Mouse (Mus musculus): ENCODE measurements around the gene Rag2. TPM values are rescaled to one million over a fixed set of nuclear protein-coding genes. Genes with fewer than 3 reads are reported as not detected.
A peak's percentile ranks its signal among the peaks of the same experiment; 100 is the strongest.

Rag2 gene
- polyA plus RNA-seq, 1 experiment = not detected

DNA sequence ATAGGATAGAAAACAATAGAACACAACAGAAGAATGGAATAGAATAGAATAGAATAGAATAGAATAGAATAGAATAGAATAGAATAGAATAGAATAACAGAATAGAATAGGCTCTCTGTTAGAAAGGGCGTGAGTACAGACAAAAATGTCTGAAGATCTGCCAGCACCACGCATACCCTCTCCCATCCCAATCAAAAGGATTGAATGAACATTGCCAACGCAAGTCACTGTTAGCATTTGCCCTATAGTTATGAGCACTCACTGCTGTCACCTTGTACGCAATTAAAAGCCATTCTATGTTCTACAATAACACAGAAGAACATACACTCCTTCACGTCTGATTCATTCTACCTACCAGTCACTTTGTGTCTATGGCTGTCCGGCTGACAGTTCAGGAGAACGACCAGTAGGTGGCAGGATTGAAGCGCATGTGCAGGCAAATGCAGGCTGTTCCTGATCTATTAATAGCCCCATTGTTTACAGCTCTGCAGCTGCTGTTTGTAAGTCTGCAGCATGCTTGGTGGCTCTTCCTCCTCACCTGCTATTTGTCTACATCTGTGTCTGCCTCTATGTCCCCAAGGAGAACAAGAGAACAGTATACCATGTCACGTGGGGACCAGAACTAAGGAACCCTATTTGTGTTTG is 40.7 kb downstream of the Rag2 start:
- no peak overlapping the region for H3K27ac ChIP-seq (ENCODE audit: insufficient read depth, low read depth, low read length)
- H3K4me1 ChIP-seq (ENCODE audit: control insufficient read depth, insufficient read depth, insufficient read length, low read length) = peaks cover 3% of the 10 kb centered on the region; the same call in 1 of the 2 replicates
- no peak overlapping the region for H3K4me3 ChIP-seq (ENCODE audit: low read depth, low read length)
- no peaks in the 10 kb centered on the region for H3K27me3 ChIP-seq (ENCODE audit: control insufficient read depth, insufficient read depth, low read length)
- 25% methylated on average over 9 of the region's 9 CpGs for WGBS
- H3K36me3 ChIP-seq (ENCODE audit: control insufficient read depth, insufficient read depth, low read length) = no peaks in the 10 kb centered on the region
- TF ChIP-seq CTCF (IDR thresholded peaks at IDR 0.05; ENCODE audit: extremely low read depth, insufficient read length, insufficient replicate concordance, low read depth, low read length) (peak; percentile 83; the same call in 1 of the 2 replicates), POLR2A (IDR thresholded peaks at IDR 0.05; ENCODE audit: low read depth, low read length) (no peak)

GRCm38 (mm10) chr2:101665703-101666092 is 41.2 kb downstream of the Rag2 start:
- no peaks in the 10 kb centered on the region for H3K36me3 ChIP-seq (ENCODE audit: control insufficient read depth, insufficient read depth, low read length)

GRCm38 (mm10) chr2:101668751-101669150 is 44.2 kb downstream of the Rag2 start:
- no peak for TF ChIP-seq POLR2A (IDR thresholded peaks at IDR 0.05; ENCODE audit: low read depth, low read length)
- no peak for TF ChIP-seq CTCF (IDR thresholded peaks at IDR 0.05; ENCODE audit: extremely low read depth, insufficient read length, insufficient replicate concordance, low read depth, low read length)
- Histone ChIP-seq H3K4me3 (ENCODE audit: low read depth, low read length) (no peak overlapping the region), H3K4me1 (ENCODE audit: control insufficient read depth, insufficient read depth, insufficient read length, low read length) (no peaks in the 10 kb centered on the region), H3K36me3 (ENCODE audit: control insufficient read depth, insufficient read depth, low read length) (no peaks in the 10 kb centered on the region), H3K27ac (ENCODE audit: insufficient read depth, low read depth, low read length) (no peak overlapping the region), H3K27me3 (ENCODE audit: control insufficient read depth, insufficient read depth, low read length) (no peaks in the 10 kb centered on the region)
- 63% methylated on average over 3 of the region's 3 CpGs for WGBS

More at GRCm38 (mm10) chr2:101665703-101666092, 41.2 kb downstream of the Rag2 start:
- Histone ChIP-seq H3K27me3 (ENCODE audit: control insufficient read depth, insufficient read depth, low read length) (no peaks in the 10 kb centered on the region), H3K4me1 (ENCODE audit: control insufficient read depth, insufficient read depth, insufficient read length, low read length) (peaks cover 3% of the 10 kb centered on the region; the same call in 1 of the 2 replicates), H3K4me3 (ENCODE audit: low read depth, low read length) (no peak overlapping the region), H3K27ac (ENCODE audit: insufficient read depth, low read depth, low read length) (no peak overlapping the region)
- TF ChIP-seq POLR2A (IDR thresholded peaks at IDR 0.05; ENCODE audit: low read depth, low read length) (no peak), CTCF (IDR thresholded peaks at IDR 0.05; ENCODE audit: extremely low read depth, insufficient read length, insufficient replicate concordance, low read depth, low read length) (no peak)
- 89% methylated on average over 3 of the region's 3 CpGs for WGBS

GRCm38 (mm10) chr2:101673547-101673946 is 49.0 kb downstream of the Rag2 start:
- 51% methylated on average over 3 of the region's 3 CpGs for WGBS

DNA sequence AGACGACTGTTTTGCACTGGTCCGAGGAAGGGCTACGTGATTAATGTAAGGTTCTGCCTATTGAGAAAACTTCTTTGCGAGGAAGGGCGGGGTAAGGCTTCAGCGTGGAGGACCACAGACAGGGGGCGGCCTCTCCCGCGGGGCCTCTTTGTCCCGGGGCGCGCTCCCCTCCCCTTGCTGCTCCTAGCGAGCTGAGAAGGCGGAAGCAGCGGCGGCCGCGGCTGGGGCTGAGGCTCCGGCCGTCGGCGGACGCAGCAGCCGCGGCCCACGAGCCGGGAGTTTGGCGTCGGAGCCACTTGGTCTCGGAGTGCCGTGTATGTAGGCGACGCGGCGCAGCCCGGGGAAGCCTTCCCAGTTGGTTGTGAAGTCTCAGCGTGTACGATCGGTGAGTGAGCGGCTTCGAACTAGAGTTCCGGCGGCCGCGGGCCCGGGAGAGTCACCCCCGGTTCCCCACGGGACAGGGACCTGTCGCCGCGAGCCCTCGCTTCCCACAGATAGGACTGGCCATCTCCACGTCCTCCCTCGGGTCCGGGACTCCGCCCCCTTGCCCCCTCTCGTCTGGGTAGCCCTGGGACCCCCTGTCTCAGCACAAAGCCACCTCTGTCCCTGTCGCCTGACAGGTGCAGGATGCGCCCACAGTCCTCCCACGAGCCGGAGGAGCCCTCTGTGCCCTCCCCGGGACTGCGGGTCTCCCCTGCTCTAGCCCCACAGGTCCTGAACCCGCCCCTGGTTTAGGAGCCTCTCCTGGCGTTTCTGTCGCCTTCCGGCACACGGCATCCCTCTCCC is 53.9 kb downstream of the Rag2 start, which contains the start of gene Traf6:
Traf6 (plus strand) TSS at position 194 of the 786 bp plus-strand sequence.
- H3K4me3 ChIP-seq (ENCODE audit: low read depth, low read length) = peak within 1 kb of the TSS; percentile 96
- peak; percentile 78 for TF ChIP-seq POLR2A (IDR thresholded peaks at IDR 0.05; ENCODE audit: low read depth, low read length)
- peak; percentile 73 for TF ChIP-seq CTCF (IDR thresholded peaks at IDR 0.05; ENCODE audit: extremely low read depth, insufficient read length, insufficient replicate concordance, low read depth, low read length)
- peaks cover 2% of the 10 kb centered on the region; the same call in 1 of the 2 replicates for H3K4me1 ChIP-seq (ENCODE audit: control insufficient read depth, insufficient read depth, insufficient read length, low read length)
- peaks cover 3% of the 10 kb centered on the region; the same call in 1 of the 2 replicates for H3K36me3 ChIP-seq (ENCODE audit: control insufficient read depth, insufficient read depth, low read length)
- no peak within 1 kb of the TSS for H3K27ac ChIP-seq (ENCODE audit: insufficient read depth, low read depth, low read length)
- H3K27me3 ChIP-seq (ENCODE audit: control insufficient read depth, insufficient read depth, low read length) = no peaks in the 10 kb centered on the region
- WGBS = under 1% methylated on average over 68 of the region's 68 CpGs

More at GRCm38 (mm10) chr2:101673547-101673946, 49.0 kb downstream of the Rag2 start:
- Histone ChIP-seq H3K27me3 (ENCODE audit: control insufficient read depth, insufficient read depth, low read length) (no peaks in the 10 kb centered on the region), H3K4me3 (ENCODE audit: low read depth, low read length) (no peak overlapping the region), H3K27ac (ENCODE audit: insufficient read depth, low read depth, low read length) (no peak overlapping the region), H3K36me3 (ENCODE audit: control insufficient read depth, insufficient read depth, low read length) (no peaks in the 10 kb centered on the region), H3K4me1 (ENCODE audit: control insufficient read depth, insufficient read depth, insufficient read length, low read length) (peaks cover 2% of the 10 kb centered on the region; the same call in 1 of the 2 replicates)
- TF ChIP-seq CTCF (IDR thresholded peaks at IDR 0.05; ENCODE audit: extremely low read depth, insufficient read length, insufficient replicate concordance, low read depth, low read length) (no peak), POLR2A (IDR thresholded peaks at IDR 0.05; ENCODE audit: low read depth, low read length) (no peak)

GRCm38 (mm10) chr2:101679164-101679784 is 54.8 kb downstream of the Rag2 start:
- no peak for TF ChIP-seq CTCF (IDR thresholded peaks at IDR 0.05; ENCODE audit: extremely low read depth, insufficient read length, insufficient replicate concordance, low read depth, low read length)
- TF ChIP-seq POLR2A (IDR thresholded peaks at IDR 0.05; ENCODE audit: low read depth, low read length) = no peak
- 2% methylated on average over 15 of the region's 15 CpGs for WGBS
- Histone ChIP-seq H3K4me1 (ENCODE audit: control insufficient read depth, insufficient read depth, insufficient read length, low read length) (peaks cover 2% of the 10 kb centered on the region; the same call in 1 of the 2 replicates), H3K27me3 (ENCODE audit: control insufficient read depth, insufficient read depth, low read length) (no peaks in the 10 kb centered on the region), H3K27ac (ENCODE audit: insufficient read depth, low read depth, low read length) (no peak overlapping the region), H3K4me3 (ENCODE audit: low read depth, low read length) (peak overlapping the region; percentile 96), H3K36me3 (ENCODE audit: control insufficient read depth, insufficient read depth, low read length) (peaks cover 3% of the 10 kb centered on the region)

Other genes starting within 250 kb of the Rag2 start
- not detected in 2 replicates for gene Rag1, start 24.8 kb downstream of the Rag2 start, polyA plus RNA-seq (2012; rRNA removed)
- 0.46 and 0.48 TPM in 2 replicates for gene B230118H07Rik, start 24.8 kb downstream of the Rag2 start, polyA plus RNA-seq (2012; rRNA removed)
- gene Traf6, start 53.7 kb downstream of the Rag2 start, polyA plus RNA-seq (2012; rRNA removed) = 3.0 and 5.6 TPM in 2 replicates